Mouse (Mus musculus) hindbrain, embryonic 10.5 days (tissue): ENCODE results near the gene Sord. TPM values are rescaled to one million over a fixed set of nuclear protein-coding genes. Genes with fewer than 3 reads are reported as not detected.

Source experiments
- DNase-seq: peaks from one replicate; pipeline ENCODE4 v3.0.0-alpha.2; 2017; ENCODE audit warnings: low spot score
- H3K27ac ChIP-seq: fragments of 300-500 bp; sonication (generic); 2 replicates; pipeline ENCODE4 v1.5.1; 2016; ENCODE audit warnings: mild to moderate bottlenecking, moderate library complexity
- H3K27me3 ChIP-seq: fragments of 300-500 bp; sonication (generic); 2 replicates; pipeline ENCODE4 v1.6.1; 2016; ENCODE audit warnings: mild to moderate bottlenecking; ENCODE audit not compliant: poor library complexity, insufficient read depth, severe bottlenecking
- H3K36me3 ChIP-seq: fragments of 300-500 bp; sonication (generic); 2 replicates; pipeline ENCODE4 v1.6.1; 2016; ENCODE audit warnings: mild to moderate bottlenecking, moderate library complexity
- H3K4me1 ChIP-seq: fragments of 300-500 bp; sonication (generic); replicated peaks from 2 replicates; pipeline ENCODE4 v1.6.1; 2016; ENCODE audit warnings: mild to moderate bottlenecking
- H3K4me3 ChIP-seq: fragments of 300-500 bp; sonication (generic); 2 replicates; pipeline ENCODE4 v1.5.1; 2016; ENCODE audit warnings: mild to moderate bottlenecking, moderate library complexity
- H3K9me3 ChIP-seq: fragments of 300-500 bp; sonication (generic); 2 replicates; pipeline ENCODE4 v1.6.1; 2016; ENCODE audit warnings: mild to moderate bottlenecking, moderate library complexity
- WGBS: fragments of 180-500 bp; shearing (Covaris S2); methylation state at CpG from one replicate; pipeline ENCODE4 v1.1.7; 2016; 5-methylcytosine and 5-hydroxymethylcytosine counted together
- polyA plus RNA-seq: library from polyadenylated mRNA; unstranded; fragments of >200 nt; fragmentation: Nextera tagmentation; extraction: Ambion mirVana; gene quantifications from 2 replicates; pipeline ENCODE4 v1.2.1, GENCODE M21; 2016

Sord gene
- polyA plus RNA-seq, 1 experiment from 2014 or later, result 28.2 TPM

DNA sequence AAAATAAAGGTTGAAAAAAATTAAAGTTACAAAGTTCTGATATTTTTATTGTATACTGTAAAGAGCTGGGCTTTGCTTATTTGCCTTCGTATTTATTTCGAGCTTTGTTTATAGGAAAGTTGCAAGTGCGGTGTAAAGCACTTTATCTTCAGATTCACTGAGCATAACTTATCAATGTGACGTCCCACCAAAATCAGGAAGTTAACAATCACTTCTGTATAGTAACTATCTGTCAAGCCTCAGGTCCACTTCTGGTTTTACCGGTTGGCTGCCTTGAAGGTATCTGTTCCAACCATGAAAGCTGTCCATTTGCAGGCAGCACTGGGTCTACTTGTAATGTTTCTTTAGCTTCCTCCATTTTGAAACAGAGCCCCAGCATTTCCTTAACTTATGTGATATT, 12.3 kb upstream of the Sord start:
- Histone ChIP-seq H3K4me3 (no peak overlapping the region), H3K4me1 (no peaks in the 10 kb centered on the region), H3K27ac (no peak overlapping the region), H3K9me3 (no peaks in the 10 kb centered on the region), H3K27me3 (no peaks in the 10 kb centered on the region), H3K36me3 (no peaks in the 10 kb centered on the region)
- 90% methylated on average over 5 of the region's 5 CpGs for WGBS
- no peak for DNase-seq

DNA sequence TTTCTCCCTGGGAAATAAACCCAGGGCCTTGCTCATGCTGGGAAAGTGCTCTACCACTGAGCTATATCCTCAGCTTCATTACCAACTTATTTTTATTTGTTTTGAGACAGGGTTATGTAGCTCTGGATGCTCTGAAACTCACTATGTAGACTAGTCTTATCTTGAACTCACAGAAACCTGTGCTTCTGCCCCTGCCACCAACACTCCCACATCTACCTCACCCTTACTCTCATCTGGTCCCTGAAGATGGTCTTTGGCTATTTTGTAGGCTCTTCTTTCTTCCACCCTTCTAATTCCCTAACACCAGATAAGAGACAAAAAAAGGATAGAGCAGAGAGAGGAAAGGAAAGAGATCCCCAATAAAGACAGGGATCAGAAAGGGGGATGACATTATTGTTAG, 10.9 kb upstream of the Sord start:
- no peak for DNase-seq
- Histone ChIP-seq H3K27me3 (no peaks in the 10 kb centered on the region), H3K36me3 (no peaks in the 10 kb centered on the region), H3K4me3 (no peak overlapping the region), H3K9me3 (no peaks in the 10 kb centered on the region), H3K4me1 (no peaks in the 10 kb centered on the region), H3K27ac (no peak overlapping the region)

DNA sequence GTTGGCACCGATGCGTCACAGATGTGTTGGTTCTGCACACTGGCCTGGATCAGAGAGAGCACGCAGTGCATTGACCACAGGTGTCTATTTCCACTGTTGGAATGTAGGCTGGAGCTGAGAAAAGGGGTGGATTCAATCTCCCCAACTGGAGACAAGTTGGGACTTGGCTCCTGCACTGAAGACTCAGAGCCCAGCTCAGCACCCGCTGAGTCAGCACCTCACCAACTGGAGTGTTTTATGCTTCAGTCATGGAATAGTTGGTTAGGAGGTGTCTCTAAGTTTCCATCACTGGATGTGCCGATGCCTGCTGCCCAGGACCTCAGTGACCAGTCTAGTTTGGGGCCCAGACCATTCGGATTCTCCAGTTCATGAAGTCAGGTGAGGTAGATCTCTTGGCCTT, 4.2 kb upstream of the Sord start:
- peaks cover 19% of the 10 kb centered on the region for H3K4me1 ChIP-seq
- WGBS, result 87% methylated on average over 6 of the region's 6 CpGs
- no peaks in the 10 kb centered on the region for H3K27me3 ChIP-seq
- H3K36me3 ChIP-seq, result no peaks in the 10 kb centered on the region
- no peaks in the 10 kb centered on the region for H3K9me3 ChIP-seq
- no peak overlapping the region for H3K4me3 ChIP-seq
- H3K27ac ChIP-seq, result no peak overlapping the region
- DNase-seq, result no peak

DNA sequence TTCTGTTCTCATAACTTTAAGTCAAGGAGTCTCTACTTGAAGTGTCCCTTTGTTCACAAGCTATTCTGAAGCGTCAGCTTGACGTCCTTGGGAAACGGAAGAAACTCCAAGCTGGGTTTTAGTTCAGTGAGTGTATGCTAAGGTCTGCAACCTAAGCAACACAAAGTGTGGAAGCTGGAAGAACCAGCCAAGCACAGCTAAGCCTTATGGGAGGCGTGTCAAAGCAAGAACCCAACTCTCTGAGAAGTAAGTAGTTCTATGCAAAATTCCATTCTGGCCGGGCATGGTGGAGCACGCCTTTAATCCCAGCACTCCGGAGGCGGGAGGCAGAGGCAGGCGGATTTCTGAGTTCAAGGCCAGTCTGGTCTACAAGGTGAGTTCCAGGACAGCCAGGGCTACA, 2.9 kb upstream of the Sord start:
- Histone ChIP-seq H3K9me3 (no peaks in the 10 kb centered on the region), H3K27ac (no peak overlapping the region), H3K27me3 (peaks cover 5% of the 10 kb centered on the region; the same call in 1 of the 2 replicates), H3K4me3 (no peak overlapping the region), H3K4me1 (peaks cover 21% of the 10 kb centered on the region), H3K36me3 (no peaks in the 10 kb centered on the region)
- DNase-seq, result no peak
- WGBS, result 69% methylated on average over 9 of the region's 9 CpGs

DNA sequence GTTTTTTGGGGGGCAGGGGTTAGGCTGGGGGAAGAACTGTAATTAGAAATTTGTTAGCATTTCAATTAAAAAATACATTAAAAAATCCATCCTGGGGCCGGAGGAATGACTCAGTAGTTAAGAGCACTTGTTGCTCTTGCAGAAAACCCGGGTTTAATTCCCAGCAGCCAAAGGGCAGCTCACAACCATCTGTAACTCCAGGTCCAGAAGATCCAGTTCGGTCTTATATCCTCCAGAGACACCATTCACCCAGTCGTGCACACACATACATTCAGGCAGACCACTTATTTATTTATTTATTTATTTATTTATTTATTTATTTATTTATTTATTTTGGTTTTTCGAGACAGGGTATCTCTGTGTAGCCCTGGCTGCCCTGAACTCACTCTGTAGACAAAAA, 1.2 kb upstream of the Sord start:
- Histone ChIP-seq H3K27ac (no peak overlapping the region; the same call in 1 of the 2 replicates), H3K4me1 (peaks cover 21% of the 10 kb centered on the region), H3K27me3 (peaks cover 5% of the 10 kb centered on the region; the same call in 1 of the 2 replicates), H3K4me3 (no peak overlapping the region), H3K9me3 (no peaks in the 10 kb centered on the region), H3K36me3 (no peaks in the 10 kb centered on the region)
- DNase-seq, result no peak
- 54% methylated on average over 5 of the region's 5 CpGs for WGBS

DNA sequence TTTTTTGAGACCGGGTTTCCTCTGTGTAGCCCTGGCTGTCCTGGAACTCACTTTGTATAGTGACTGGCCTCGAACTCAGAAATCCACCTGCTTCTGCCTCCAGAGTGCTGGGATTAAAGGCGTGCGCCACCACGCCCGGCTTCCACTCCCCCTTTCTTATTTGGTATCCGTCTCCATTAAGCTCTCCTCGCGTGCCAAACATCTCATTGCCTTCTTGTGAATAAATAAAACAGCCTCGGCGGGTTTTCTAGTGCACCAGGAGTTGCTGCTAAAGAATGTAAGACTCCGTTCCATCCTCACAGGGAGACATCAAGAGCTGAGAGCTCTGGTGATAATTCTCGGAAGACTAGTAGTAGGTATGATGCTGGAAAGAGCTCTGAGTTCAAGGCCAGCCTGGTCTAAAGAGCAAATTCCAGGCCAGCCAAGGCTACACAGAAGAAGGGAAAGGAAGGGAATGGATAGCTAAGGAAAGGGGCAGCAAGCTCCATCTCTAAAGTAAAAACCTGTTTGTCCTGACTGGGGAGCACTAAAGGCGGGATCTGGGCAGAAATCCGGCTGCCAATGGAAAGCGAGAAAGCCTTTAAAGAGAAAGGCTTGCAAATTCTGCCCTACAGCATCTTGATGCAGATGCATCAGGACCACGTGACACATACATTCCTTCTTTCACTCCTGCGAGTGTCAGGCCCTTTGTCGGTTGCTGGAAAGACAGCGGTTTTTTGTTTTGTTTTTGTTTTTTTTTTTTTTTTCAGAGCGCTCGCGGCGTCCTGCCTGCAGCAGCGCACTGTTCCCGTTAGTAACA, 591 bp upstream of the Sord start:
- H3K36me3 ChIP-seq, result no peaks in the 10 kb centered on the region
- peak overlapping the region; percentile 86 for H3K27ac ChIP-seq
- H3K27me3 ChIP-seq, result peaks cover 5% of the 10 kb centered on the region; the same call in 1 of the 2 replicates
- peaks cover 21% of the 10 kb centered on the region for H3K4me1 ChIP-seq
- no peaks in the 10 kb centered on the region for H3K9me3 ChIP-seq
- no peak for DNase-seq
- WGBS, result 7% methylated on average over 26 of the region's 26 CpGs
- H3K4me3 ChIP-seq, result peak overlapping the region; percentile 65

DNA sequence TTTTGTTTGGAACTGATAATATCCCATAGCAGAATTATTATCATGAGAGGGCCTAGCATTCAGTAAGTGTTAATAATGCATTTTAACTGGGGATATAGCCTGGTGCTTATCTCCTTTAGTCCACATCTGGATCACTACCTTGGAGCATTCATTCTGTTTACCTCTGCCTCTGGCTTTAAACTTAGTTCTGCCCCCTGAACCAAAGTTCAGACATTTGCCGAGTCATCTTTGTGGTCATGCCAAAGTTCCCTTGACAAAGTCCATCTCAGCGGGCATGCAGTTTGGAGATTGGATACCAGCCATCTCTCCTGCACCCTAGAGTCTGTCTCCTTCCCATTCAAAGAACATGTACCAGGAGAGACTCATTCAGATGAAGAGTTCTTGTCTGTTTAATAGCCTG, 876 bp downstream of the Sord start:
- DNase-seq, result no peak
- Histone ChIP-seq H3K36me3 (no peaks in the 10 kb centered on the region), H3K27me3 (peaks cover 5% of the 10 kb centered on the region; the same call in 1 of the 2 replicates), H3K4me1 (peaks cover 21% of the 10 kb centered on the region), H3K27ac (no peak overlapping the region; the same call in 1 of the 2 replicates), H3K4me3 (peak overlapping the region; percentile 65), H3K9me3 (no peaks in the 10 kb centered on the region)
- WGBS, result 87% methylated on average over 2 of the region's 2 CpGs

DNA sequence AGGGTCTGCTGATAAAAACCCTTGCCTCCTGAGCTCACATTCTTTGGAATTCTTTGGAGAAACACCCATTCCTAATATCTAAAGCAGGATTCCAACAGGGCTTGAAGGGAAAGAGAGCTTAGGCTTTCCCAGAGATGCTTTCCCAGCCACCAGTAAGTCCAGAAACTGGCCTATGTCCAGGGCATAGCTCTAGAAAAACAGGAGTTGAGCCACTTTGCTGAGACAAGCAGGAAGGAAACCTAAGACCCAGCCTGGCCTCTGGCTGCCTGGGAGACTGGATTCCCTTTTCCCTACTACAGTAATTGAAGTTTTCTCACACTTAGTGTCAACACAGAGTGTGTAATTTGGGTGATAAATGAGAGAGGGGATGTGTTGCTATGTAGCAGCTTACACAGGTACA, 1.8 kb downstream of the Sord start:
- Histone ChIP-seq H3K4me3 (no peak overlapping the region), H3K4me1 (peaks cover 20% of the 10 kb centered on the region), H3K27me3 (peaks cover 5% of the 10 kb centered on the region; the same call in 1 of the 2 replicates), H3K27ac (no peak overlapping the region), H3K36me3 (no peaks in the 10 kb centered on the region), H3K9me3 (no peaks in the 10 kb centered on the region)
- DNase-seq, result no peak

DNA sequence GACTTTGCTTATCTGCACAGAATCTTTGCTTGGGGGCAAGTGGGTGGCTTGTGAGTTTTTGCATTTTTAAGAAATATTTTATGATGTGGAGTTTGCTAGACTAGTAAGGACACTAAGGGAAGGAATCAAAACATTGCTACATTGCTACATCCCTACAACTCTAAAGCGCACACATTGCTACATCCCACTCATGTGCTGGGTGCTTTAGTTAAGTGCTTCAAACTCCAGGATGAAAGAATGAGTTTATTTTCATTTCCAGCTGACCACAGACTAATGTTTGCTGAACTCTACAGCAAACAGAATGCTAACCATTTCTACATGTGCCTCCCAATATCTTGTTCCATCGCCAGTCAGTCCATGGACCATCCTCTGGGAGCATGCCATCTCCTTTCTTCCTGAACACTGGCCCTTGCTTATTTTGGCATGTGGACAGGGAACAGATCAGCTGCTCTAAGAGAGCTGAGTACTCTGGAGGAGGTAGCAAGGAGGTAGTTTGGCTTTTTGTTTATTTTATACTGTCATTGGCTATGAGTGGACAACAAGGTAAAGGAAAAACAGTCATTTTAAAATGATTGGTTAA, 3.4 kb downstream of the Sord start:
- Histone ChIP-seq H3K27ac (no peak overlapping the region), H3K4me3 (no peak overlapping the region), H3K27me3 (peaks cover 5% of the 10 kb centered on the region; the same call in 1 of the 2 replicates), H3K36me3 (no peaks in the 10 kb centered on the region), H3K9me3 (no peaks in the 10 kb centered on the region), H3K4me1 (peaks cover 16% of the 10 kb centered on the region)
- no peak for DNase-seq
- 97% methylated on average over 2 of the region's 2 CpGs for WGBS

DNA sequence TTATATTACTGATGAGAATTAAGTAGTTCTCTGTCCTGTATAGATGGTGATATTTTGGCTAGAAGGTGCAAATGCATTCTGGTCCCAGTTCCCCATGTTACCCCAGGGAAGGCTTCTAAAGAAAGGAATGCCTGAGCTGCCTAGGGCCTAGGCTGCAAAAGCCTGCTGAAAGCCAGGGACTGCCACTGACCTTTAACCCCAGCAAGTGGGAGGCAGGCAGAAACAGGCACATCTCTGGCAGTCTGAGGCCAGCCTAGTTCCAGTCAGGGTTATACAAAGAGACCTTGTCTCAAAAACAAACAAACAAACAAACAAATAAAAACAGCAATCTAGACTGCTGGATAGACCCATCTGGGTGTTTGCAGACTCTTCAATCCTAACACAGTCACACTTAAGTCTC, 6.2 kb downstream of the Sord start:
- Histone ChIP-seq H3K4me3 (no peak overlapping the region), H3K27me3 (peaks cover 5% of the 10 kb centered on the region; the same call in 1 of the 2 replicates), H3K36me3 (no peaks in the 10 kb centered on the region), H3K27ac (no peak overlapping the region), H3K9me3 (no peaks in the 10 kb centered on the region), H3K4me1 (peaks cover 4% of the 10 kb centered on the region; the same call in 1 of the 2 replicates)
- DNase-seq, result no peak

DNA sequence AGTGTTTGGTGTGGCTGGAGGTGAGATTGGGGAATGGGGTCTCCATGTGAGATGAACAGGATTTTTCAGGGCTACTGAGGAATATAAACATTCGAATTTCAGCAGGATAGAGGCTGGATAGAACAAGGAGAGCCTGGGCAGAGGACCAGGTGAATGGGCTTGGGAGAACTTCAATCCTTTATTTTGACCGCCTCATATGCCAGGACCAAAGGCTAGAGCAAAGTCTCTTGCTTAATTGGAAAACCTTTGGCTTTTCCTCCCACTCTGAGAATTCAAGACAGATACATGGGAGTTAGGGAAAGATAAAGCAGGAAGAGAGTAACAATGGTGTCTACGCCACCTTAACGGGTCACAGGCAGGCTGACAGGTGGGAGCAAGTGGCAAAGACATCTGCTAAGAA, 6.7 kb downstream of the Sord start:
- no peaks in the 10 kb centered on the region for H3K36me3 ChIP-seq
- no peaks in the 10 kb centered on the region for H3K9me3 ChIP-seq
- H3K27ac ChIP-seq, result no peak overlapping the region
- peaks cover 4% of the 10 kb centered on the region; the same call in 1 of the 2 replicates for H3K4me1 ChIP-seq
- 88% methylated on average over 4 of the region's 4 CpGs for WGBS
- H3K4me3 ChIP-seq, result no peak overlapping the region
- DNase-seq, result no peak
- H3K27me3 ChIP-seq, result peaks cover 3% of the 10 kb centered on the region; the same call in 1 of the 2 replicates

DNA sequence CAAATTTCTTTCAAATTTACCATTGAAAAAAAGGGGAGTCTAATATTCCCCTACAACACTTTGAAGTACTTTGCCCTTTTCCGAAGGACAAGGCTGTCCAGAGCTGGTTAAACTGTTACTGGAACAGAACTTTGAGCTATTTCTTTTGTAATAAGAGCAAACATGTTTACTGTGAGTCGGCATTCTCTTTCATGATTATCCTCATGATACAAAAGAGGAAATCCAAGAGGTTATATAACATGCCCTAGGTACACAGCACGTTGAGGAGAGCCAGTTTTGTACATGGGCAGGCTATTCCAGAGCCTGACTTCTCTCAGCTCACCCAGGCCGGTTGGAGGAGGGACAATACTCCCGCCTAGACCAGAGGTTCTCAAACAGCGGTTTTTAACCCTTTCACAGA, 7.4 kb downstream of the Sord start:
- no peak for DNase-seq
- no peak overlapping the region for H3K27ac ChIP-seq
- no peak overlapping the region for H3K4me3 ChIP-seq
- H3K36me3 ChIP-seq, result peaks cover 2% of the 10 kb centered on the region; the same call in 1 of the 2 replicates
- no peaks in the 10 kb centered on the region; the same call in 1 of the 2 replicates for H3K27me3 ChIP-seq
- peaks cover 4% of the 10 kb centered on the region; the same call in 1 of the 2 replicates for H3K4me1 ChIP-seq
- 70% methylated on average over 6 of the region's 6 CpGs for WGBS
- H3K9me3 ChIP-seq, result no peaks in the 10 kb centered on the region

DNA sequence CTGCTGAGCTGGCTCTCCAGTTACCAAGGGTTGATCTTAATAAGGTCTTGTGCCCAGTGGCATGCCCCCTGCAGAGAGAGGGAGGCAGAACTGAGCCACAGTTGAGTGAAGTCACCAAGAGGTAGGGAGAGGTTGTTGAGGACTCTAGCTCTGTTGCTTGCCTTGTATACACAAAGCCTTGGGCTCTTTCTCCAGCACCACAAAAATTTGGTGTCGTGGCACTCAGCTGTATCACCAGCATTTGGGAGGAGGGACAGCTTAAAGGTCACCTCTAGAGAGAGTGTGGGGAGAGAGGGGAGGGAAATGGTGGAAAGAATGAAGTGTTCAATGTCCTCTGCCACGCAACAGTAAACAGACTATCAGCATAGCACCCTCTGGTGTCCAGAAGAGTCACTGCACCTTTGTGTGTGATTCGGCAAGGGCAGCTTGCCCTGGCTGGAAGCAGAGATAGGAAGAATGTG, 9.2 kb downstream of the Sord start:
- Histone ChIP-seq H3K4me1 (peaks cover 4% of the 10 kb centered on the region; the same call in 1 of the 2 replicates), H3K27me3 (no peaks in the 10 kb centered on the region), H3K4me3 (no peak overlapping the region), H3K9me3 (no peaks in the 10 kb centered on the region), H3K27ac (peak overlapping the region; percentile 40; the same call in 1 of the 2 replicates), H3K36me3 (peaks cover 9% of the 10 kb centered on the region)
- 2% methylated on average over 3 of the region's 3 CpGs for WGBS
- peak; percentile 78 for DNase-seq
